Mouse (Mus musculus): Measurements from ENCODE around the gene Oog4.
"Not testable (repeated sequence)": the region's sequence is repeated elsewhere in the genome, so short reads cannot be mapped to it uniquely, and the experiment has no call there.

Gene Oog4

GRCm38 (mm10) chr4:143450224-143450623, at the start of gene Oog4:
Gene Oog4, minus strand, starts transcription at chr4:143450324.
- no peak for DNase-seq (ENCODE audit: low read depth)

- not testable (repeated sequence) for DNase-seq (ENCODE audit: low read depth)
Measured at GRCm38 (mm10) chr4:143426770-143427169, 23.4 kb downstream of the Oog4 start.

- no peak for DNase-seq (ENCODE audit: low read depth)
Measured at GRCm38 (mm10) chr4:143414121-143414520, 36.0 kb downstream of the Oog4 start.

GRCm38 (mm10) chr4:143413621-143414020, 36.5 kb downstream of the Oog4 start:
- no peak for DNase-seq (ENCODE audit: low read depth)

- DNase-seq (ENCODE audit: low read depth), result peak; percentile 94
Measured at GRCm38 (mm10) chr4:143412219-143413092, 37.7 kb downstream of the Oog4 start, which contains the start of gene Pramef8. Gene Pramef8, plus strand, starts transcription at chr4:143412426.

GRCm38 (mm10) chr4:143411566-143412218, 38.4 kb downstream of the Oog4 start:
- peak; percentile 23 for DNase-seq (ENCODE audit: low read depth)

GRCm38 (mm10) chr4:143394181-143394580, 55.9 kb downstream of the Oog4 start, which contains the start of gene Pramel1:
Gene Pramel1, plus strand, starts transcription at chr4:143394428.
- DNase-seq (ENCODE audit: low read depth), result no peak

- DNase-seq (ENCODE audit: low read depth), result no peak
Measured at GRCm38 (mm10) chr4:143388955-143389702, 61.0 kb downstream of the Oog4 start.
